Mouse (Mus musculus) heart, embryonic 11.5 days (tissue): ENCODE data around the gene Fam129a. TPM values are rescaled to one million over a fixed set of nuclear protein-coding genes. Genes with fewer than 3 reads are reported as not detected.

Experiments used
- ATAC-seq: fragments of 200-750 bp; cut with Nextera tagmentation; replicated peaks from 2 replicates; pipeline ENCODE4 v1.8.0; 2017; ENCODE audit warnings: moderate library complexity; ENCODE audit not compliant: insufficient number of reproducible peaks, low FRiP score, low TSS enrichment
- H3K27ac ChIP-seq: fragments of 300-500 bp; sonication (generic); 2 replicates; pipeline ENCODE4 v1.5.1; 2014; ENCODE audit warnings: mild to moderate bottlenecking, low read depth, low read length
- H3K27me3 ChIP-seq: fragments of 300-500 bp; sonication (generic); 2 replicates; pipeline ENCODE4 v1.6.1; 2014; ENCODE audit warnings: mild to moderate bottlenecking, low read length, mixed read lengths; ENCODE audit not compliant: control insufficient read depth, insufficient read depth
- H3K36me3 ChIP-seq: fragments of 300-500 bp; sonication (generic); 2 replicates; pipeline ENCODE4 v1.6.1; 2014; ENCODE audit warnings: mild to moderate bottlenecking, low read length, moderate library complexity, mixed read lengths; ENCODE audit not compliant: control insufficient read depth, insufficient read depth
- H3K4me1 ChIP-seq: fragments of 300-500 bp; sonication (generic); 2 replicates; pipeline ENCODE4 v1.6.1; 2014; ENCODE audit warnings: low read length; ENCODE audit not compliant: control insufficient read depth, insufficient read depth
- H3K4me2 ChIP-seq: fragments of 300-500 bp; sonication (generic); 2 replicates; pipeline ENCODE4 v1.6.1; 2014; ENCODE audit warnings: mild to moderate bottlenecking, moderate library complexity
- H3K4me3 ChIP-seq: fragments of 300-500 bp; sonication (generic); 2 replicates; pipeline ENCODE4 v1.5.1; 2014; ENCODE audit warnings: low read depth, low read length
- H3K9ac ChIP-seq: fragments of 300-500 bp; sonication (generic); 2 replicates; pipeline ENCODE4 v1.6.1; 2014; ENCODE audit warnings: mild to moderate bottlenecking, low read depth, low read length, moderate library complexity
- H3K9me3 ChIP-seq: fragments of 300-500 bp; sonication (generic); replicated peaks from 2 replicates; pipeline ENCODE4 v1.6.1; 2016; ENCODE audit warnings: low read length; ENCODE audit not compliant: control insufficient read depth
- WGBS: fragments of 180-500 bp; shearing (Covaris S2); extraction: QIAGEN DNeasy Blood & Tissue Kit; methylation state at CpG from one replicate; pipeline ENCODE4 v1.1.7; 2014; ENCODE audit not compliant: insufficient replicate concordance; 5-methylcytosine and 5-hydroxymethylcytosine counted together
- polyA plus RNA-seq: library from polyadenylated mRNA; unstranded; fragments of >200 nt; fragmentation: Nextera tagmentation; extraction: Ambion mirVana; gene quantifications from 2 replicates; pipeline ENCODE4 v1.2.1, GENCODE M21; 2014

Fam129a gene
- polyA plus RNA-seq, 1 experiment from 2014 or later: 2.3 TPM

DNA sequence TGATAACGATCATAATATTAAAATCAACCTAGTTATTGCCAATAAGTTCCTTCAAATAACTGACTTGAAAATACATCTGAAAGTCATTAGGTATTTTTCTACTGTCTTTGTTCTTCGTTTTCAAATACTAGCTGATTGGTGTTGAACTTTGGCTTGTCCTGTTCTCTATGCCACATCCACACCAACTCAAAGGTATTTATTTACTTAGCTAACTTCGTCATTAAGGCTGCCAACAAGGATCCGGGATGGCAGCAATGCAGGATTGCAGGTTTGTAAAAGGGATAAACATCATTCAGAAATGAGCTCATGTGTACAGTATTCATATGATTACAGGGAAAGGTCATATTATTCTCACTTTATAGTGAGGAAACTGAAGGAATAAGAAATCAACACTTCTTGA, 182.0 kb downstream of the Fam129a start:
- Histone ChIP-seq H3K27me3 (no peaks in the 10 kb centered on the region), H3K4me1 (peaks cover 10% of the 10 kb centered on the region), H3K4me2 (no peak overlapping the region), H3K27ac (no peak overlapping the region), H3K36me3 (no peaks in the 10 kb centered on the region), H3K9me3 (no peaks in the 10 kb centered on the region), H3K4me3 (no peak overlapping the region), H3K9ac (no peak overlapping the region)
- ATAC-seq: no peak
- 70% methylated on average over 4 of the region's 4 CpGs for WGBS

DNA sequence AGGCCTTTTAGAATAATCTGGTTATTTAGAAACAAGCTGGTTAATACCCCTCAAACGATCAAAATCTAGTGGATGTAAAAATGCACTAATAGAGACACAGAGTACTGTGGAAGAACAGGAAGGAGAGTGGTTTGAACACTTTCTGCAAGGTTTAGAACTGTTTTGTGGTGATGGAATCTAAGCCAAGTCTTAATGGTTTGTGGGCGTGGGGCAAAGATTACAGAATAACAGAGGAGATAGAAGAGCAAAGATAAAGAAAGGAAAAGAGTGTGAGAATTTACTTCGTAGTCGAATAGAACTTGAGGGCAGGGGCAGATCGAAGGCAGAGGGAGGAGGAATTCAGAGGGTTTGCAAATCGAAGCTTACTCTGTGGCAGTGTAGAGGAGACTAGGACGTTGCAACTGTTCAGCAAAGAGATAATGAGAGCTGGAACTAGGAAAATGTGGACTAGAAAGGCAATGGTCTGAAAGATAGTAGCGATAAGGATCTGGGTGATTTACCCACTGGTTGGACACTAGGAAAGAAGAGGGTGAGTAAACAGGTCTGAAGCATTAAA, 182.5 kb downstream of the Fam129a start:
- Histone ChIP-seq H3K27ac (no peak overlapping the region), H3K4me1 (peaks cover 10% of the 10 kb centered on the region), H3K27me3 (no peaks in the 10 kb centered on the region), H3K9ac (no peak overlapping the region), H3K4me3 (no peak overlapping the region), H3K36me3 (no peaks in the 10 kb centered on the region), H3K4me2 (no peak overlapping the region), H3K9me3 (no peaks in the 10 kb centered on the region)
- no peak for ATAC-seq
- WGBS: 65% methylated on average over 8 of the region's 8 CpGs

DNA sequence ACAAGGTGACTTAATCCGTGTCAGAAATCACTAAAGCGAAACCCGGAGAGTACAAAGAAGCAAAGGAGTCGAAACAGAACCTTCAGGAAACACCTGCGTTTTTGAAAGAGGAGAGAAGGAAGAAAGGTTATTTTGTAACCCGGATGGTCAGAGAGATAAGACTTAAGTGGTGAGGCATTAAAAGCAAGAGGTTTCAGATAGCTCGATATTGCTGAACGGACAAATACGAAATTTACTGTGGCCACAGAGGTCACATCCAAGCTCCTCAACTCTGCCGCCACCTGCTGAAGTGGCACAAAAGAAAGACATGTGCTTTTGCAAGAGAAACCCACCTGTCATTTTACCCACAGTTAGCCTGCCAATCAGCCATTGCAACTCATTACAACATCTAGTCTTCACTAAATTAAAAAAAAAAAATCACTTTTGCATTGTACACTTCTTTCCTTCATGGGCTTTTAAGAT, 183.1 kb downstream of the Fam129a start:
- no peak for ATAC-seq
- Histone ChIP-seq H3K27me3 (no peaks in the 10 kb centered on the region), H3K4me3 (peak overlapping the region; percentile 95), H3K4me2 (peak overlapping the region; percentile 58), H3K9me3 (no peaks in the 10 kb centered on the region), H3K4me1 (peaks cover 10% of the 10 kb centered on the region), H3K36me3 (no peaks in the 10 kb centered on the region), H3K9ac (peak overlapping the region; percentile 16; the same call in 1 of the 2 replicates), H3K27ac (no peak overlapping the region)
- WGBS: 59% methylated on average over 10 of the region's 10 CpGs

DNA sequence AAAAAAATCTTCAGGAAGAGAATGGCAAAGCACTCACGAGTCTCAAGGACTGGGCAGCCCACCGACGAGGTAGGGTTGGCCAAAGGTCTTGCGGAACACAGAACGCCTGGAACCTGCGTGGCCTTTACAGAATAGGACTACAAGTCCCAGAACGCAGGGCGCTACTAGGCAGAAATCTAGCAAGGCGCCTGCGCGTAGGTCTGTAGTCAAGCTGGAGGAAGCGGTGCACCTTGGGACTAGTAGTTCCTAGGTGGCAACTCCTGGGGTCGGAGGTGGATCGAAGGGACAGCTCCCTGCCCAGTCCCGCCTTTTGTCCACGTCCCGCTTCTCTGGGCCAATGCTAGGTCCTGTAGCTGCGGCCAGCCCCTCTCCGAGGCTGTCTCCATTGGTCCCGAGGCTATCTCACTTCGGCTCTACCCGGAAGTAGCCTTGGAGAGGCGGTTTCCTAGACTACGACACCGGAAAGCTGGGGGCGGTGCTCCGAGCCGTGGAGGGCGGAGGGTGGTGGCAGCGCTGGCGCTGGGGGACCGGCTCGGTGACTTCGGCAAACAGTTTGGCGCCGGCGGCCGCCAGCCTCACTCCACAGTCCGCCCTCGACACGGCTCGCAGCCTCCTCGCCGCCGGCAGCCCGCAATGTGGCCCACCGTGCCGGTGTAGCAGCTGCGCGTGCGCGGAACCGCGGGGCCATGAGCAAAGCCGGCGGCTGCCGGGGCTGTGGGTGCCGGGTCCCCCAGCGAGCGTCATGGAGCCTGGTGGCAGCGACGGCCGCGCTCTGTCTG, 184.1 kb downstream of the Fam129a start, which contains the start of gene Edem3:
TSS of gene Edem3 (plus strand) at position 491 of the 779 bp plus-strand sequence.
- Histone ChIP-seq H3K4me1 (peaks cover 10% of the 10 kb centered on the region), H3K4me3 (peak within 1 kb of the TSS; percentile 95), H3K4me2 (peak within 1 kb of the TSS; percentile 93), H3K27me3 (no peaks in the 10 kb centered on the region), H3K9ac (peak within 1 kb of the TSS; percentile 81), H3K9me3 (no peaks in the 10 kb centered on the region), H3K27ac (peak within 1 kb of the TSS; percentile 79), H3K36me3 (no peaks in the 10 kb centered on the region; the same call in 1 of the 2 replicates)
- ATAC-seq: peak; percentile 99
- under 1% methylated on average over 63 of the region's 64 CpGs for WGBS

DNA sequence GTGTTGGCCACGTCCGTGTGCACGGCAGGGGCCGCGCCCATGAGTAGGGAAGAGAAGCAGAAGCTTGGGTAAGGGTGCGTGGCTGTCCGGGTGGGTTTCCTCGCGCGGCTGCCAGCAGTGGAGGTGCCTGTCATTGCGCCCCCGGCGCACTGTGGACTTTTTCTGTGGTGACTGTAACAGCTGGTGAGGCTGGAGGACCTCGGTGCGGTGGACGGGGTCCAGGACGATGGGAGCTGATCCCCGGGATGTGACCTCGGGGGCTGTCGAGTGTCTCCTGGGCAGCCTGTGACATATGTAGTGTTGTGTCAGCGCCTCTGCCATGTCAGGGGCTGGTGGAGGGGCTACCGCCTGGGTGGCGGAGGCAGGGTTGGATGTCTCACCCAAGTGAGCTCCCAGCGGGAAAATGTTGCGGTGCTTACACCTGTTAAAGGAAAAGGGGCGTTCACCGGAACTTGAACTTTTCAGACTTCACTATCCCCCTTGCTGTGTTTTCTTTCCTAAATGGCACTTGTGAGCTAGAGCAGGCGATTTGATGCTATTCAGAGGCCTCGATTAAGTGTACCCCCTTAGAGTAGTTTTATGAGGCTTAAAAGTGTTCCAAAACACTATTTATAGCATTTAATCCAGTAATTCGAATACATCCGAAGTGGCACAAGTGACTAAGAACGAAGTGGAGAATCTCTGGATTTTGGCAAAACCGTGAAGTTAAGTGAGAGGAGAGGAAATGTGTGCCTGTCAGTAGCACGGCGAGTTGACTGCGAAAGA, 184.9 kb downstream of the Fam129a start:
- 5% methylated on average over 36 of the region's 36 CpGs for WGBS
- H3K27ac ChIP-seq: peak overlapping the region; percentile 79
- ATAC-seq: no peak

DNA sequence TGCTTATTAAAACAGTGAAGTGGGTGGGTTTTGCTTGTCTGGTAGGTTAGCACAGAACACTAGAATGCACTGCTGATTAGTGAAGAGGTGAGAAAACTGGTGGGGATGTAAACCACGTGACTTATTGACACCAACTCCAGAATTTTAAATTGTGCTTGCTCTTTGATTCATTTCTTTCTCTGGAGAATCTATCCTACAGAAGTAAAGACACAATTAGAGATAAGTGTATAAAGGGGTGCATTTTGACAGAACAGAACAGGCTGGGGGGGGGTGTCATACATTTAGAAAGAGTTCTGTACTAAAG, 185.4 kb downstream of the Fam129a start:
- H3K4me1 ChIP-seq: peaks cover 10% of the 10 kb centered on the region
- H3K4me3 ChIP-seq: peak overlapping the region; percentile 95
- H3K27ac ChIP-seq: no peak overlapping the region
- peak overlapping the region; percentile 93 for H3K4me2 ChIP-seq
- H3K9ac ChIP-seq: peak overlapping the region; percentile 81
- peaks cover under 1% of the 10 kb centered on the region; the same call in 1 of the 2 replicates for H3K36me3 ChIP-seq
- 19% methylated on average over 1 of the region's 1 CpGs for WGBS
- no peak for ATAC-seq
- H3K9me3 ChIP-seq: no peaks in the 10 kb centered on the region
- H3K27me3 ChIP-seq: no peaks in the 10 kb centered on the region

More for the DNA sequence above, 184.9 kb downstream of the Fam129a start:
- Histone ChIP-seq H3K4me2 (peak overlapping the region; percentile 93), H3K9me3 (no peaks in the 10 kb centered on the region), H3K27me3 (no peaks in the 10 kb centered on the region), H3K9ac (peak overlapping the region; percentile 81), H3K4me1 (peaks cover 10% of the 10 kb centered on the region), H3K36me3 (no peaks in the 10 kb centered on the region; the same call in 1 of the 2 replicates), H3K4me3 (peak overlapping the region; percentile 95)

DNA sequence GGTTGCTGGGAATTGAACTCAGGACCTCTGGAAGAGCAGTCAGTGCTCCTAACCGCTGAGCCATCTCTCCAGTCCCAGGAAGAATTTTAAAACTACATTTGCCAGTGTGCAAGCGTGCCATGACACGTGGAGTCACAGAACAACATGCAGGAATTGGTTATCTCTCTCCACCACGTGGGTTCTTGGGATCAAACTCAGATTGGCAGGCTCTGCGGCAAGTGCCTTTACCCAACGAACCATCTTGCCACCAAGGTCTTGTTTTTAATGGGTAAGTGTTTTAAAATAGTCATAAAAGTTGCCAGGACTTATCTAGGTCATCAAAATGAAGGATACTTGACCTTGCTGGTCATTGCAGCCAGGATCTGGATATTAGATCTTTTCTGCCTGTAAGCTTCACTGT, 187.3 kb downstream of the Fam129a start:
- ATAC-seq: no peak
- peaks cover 2% of the 10 kb centered on the region; the same call in 1 of the 2 replicates for H3K36me3 ChIP-seq
- H3K4me3 ChIP-seq: no peak overlapping the region
- H3K4me1 ChIP-seq: peaks cover 13% of the 10 kb centered on the region
- H3K27me3 ChIP-seq: no peaks in the 10 kb centered on the region
- H3K4me2 ChIP-seq: no peak overlapping the region
- H3K9ac ChIP-seq: no peak overlapping the region
- no peak overlapping the region for H3K27ac ChIP-seq
- WGBS: 78% methylated on average over 6 of the region's 6 CpGs
- H3K9me3 ChIP-seq: no peaks in the 10 kb centered on the region

DNA sequence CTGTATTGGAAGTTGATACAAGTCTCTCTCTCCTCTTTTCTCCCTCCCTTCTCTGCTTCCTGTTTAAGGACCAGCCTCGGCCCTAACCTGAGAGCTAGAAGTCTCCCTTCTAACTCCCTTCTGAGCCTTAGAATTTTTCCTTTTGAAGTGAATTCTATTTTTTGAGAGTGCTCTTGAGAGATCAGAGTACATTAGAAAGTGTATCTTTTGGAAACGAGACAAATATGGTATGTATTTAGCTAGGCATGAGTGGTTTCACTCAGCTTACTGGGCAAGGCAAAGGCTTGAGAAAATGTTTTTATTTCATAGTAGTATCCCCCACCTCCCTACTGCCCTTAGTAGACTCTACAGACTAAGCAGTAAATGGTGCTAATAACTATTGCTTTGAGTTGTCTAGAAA, 188.0 kb downstream of the Fam129a start:
- Histone ChIP-seq H3K27me3 (no peaks in the 10 kb centered on the region), H3K36me3 (peaks cover 2% of the 10 kb centered on the region; the same call in 1 of the 2 replicates), H3K4me3 (no peak overlapping the region), H3K9me3 (no peaks in the 10 kb centered on the region), H3K27ac (no peak overlapping the region), H3K4me2 (no peak overlapping the region), H3K4me1 (peaks cover 17% of the 10 kb centered on the region), H3K9ac (no peak overlapping the region)
- WGBS: 75% methylated on average over 2 of the region's 2 CpGs
- ATAC-seq: no peak
